Mouse (Mus musculus): ENCODE results near the gene Fuom. TPM values are rescaled to one million over a fixed set of nuclear protein-coding genes. Genes with fewer than 3 reads are reported as not detected.

Fuom gene
- polyA plus RNA-seq, 1 experiment from 2014 or later, result 8.0 TPM

GRCm38 (mm10) chr7:140101498-140101897, 743 bp downstream of the Fuom start:
- WGBS (ENCODE audit: insufficient replicate concordance), result 80% methylated on average over 10 of the region's 10 CpGs
- ATAC-seq (ENCODE audit: insufficient read depth), result no peak
- no peaks in the 10 kb centered on the region for H3K9me3 ChIP-seq (replicated peaks)
- H3K4me2 ChIP-seq, result peak overlapping the region; percentile 72
- peak overlapping the region; percentile 46 for H3K4me3 ChIP-seq (replicated peaks)
- H3K27ac ChIP-seq (replicated peaks), result no peak overlapping the region
- peak overlapping the region; percentile 4; the same call in 1 of the 2 replicates for H3K9ac ChIP-seq
- no peaks in the 10 kb centered on the region for H3K27me3 ChIP-seq
- H3K36me3 ChIP-seq (replicated peaks), result peaks cover 9% of the 10 kb centered on the region
- H3K4me1 ChIP-seq (replicated peaks), result peaks cover 18% of the 10 kb centered on the region

- H3K4me2 ChIP-seq, result no peak overlapping the region
- H3K27me3 ChIP-seq, result no peaks in the 10 kb centered on the region
- no peaks in the 10 kb centered on the region for H3K9me3 ChIP-seq (replicated peaks)
- no peak overlapping the region for H3K27ac ChIP-seq (replicated peaks)
- no peak overlapping the region for H3K4me3 ChIP-seq (replicated peaks)
- no peaks in the 10 kb centered on the region for H3K36me3 ChIP-seq (replicated peaks)
- WGBS (ENCODE audit: insufficient replicate concordance), result 43% methylated on average over 1 of the region's 1 CpGs
- H3K9ac ChIP-seq, result no peak overlapping the region
- peaks cover 18% of the 10 kb centered on the region for H3K4me1 ChIP-seq (replicated peaks)
- no peak for ATAC-seq (ENCODE audit: insufficient read depth)
These were observed 3.8 kb downstream of the Fuom start for GRCm38 (mm10) chr7:140098466-140098865.

GRCm38 (mm10) chr7:140096055-140096454, 6.2 kb downstream of the Fuom start:
- H3K9me3 ChIP-seq (replicated peaks), result no peaks in the 10 kb centered on the region
- no peak overlapping the region for H3K4me3 ChIP-seq (replicated peaks)
- no peak for ATAC-seq (ENCODE audit: insufficient read depth)
- no peaks in the 10 kb centered on the region for H3K36me3 ChIP-seq (replicated peaks)
- no peak overlapping the region for H3K4me2 ChIP-seq
- no peaks in the 10 kb centered on the region for H3K27me3 ChIP-seq
- H3K9ac ChIP-seq, result no peak overlapping the region
- no peak overlapping the region for H3K27ac ChIP-seq (replicated peaks)
- 0 out of 2 replicates have a peak, but pooled peaks cover under 1% of the 10 kb centered on the region for H3K4me1 ChIP-seq (replicated peaks)

GRCm38 (mm10) chr7:140095556-140095955, 6.7 kb downstream of the Fuom start:
- Histone ChIP-seq H3K27ac (replicated peaks) (no peak overlapping the region), H3K4me1 (replicated peaks) (no peaks in the 10 kb centered on the region), H3K9ac (no peak overlapping the region), H3K9me3 (replicated peaks) (no peaks in the 10 kb centered on the region), H3K4me2 (no peak overlapping the region), H3K36me3 (replicated peaks) (no peaks in the 10 kb centered on the region), H3K27me3 (no peaks in the 10 kb centered on the region), H3K4me3 (replicated peaks) (no peak overlapping the region)
- ATAC-seq (ENCODE audit: insufficient read depth), result no peak
- 47% methylated on average over 1 of the region's 1 CpGs for WGBS (ENCODE audit: insufficient replicate concordance)

GRCm38 (mm10) chr7:140094954-140095353, 7.3 kb downstream of the Fuom start:
- H3K4me1 ChIP-seq (replicated peaks), result no peaks in the 10 kb centered on the region
- H3K9ac ChIP-seq, result no peak overlapping the region
- no peaks in the 10 kb centered on the region for H3K9me3 ChIP-seq (replicated peaks)
- WGBS (ENCODE audit: insufficient replicate concordance), result 56% methylated on average over 5 of the region's 5 CpGs
- H3K36me3 ChIP-seq (replicated peaks), result no peaks in the 10 kb centered on the region
- H3K27me3 ChIP-seq, result no peaks in the 10 kb centered on the region
- H3K27ac ChIP-seq (replicated peaks), result no peak overlapping the region
- no peak overlapping the region for H3K4me3 ChIP-seq (replicated peaks)
- no peak for ATAC-seq (ENCODE audit: insufficient read depth)
- H3K4me2 ChIP-seq, result no peak overlapping the region

- Histone ChIP-seq H3K9ac (no peak within 1 kb of the TSS), H3K27me3 (no peaks in the 10 kb centered on the region), H3K4me1 (replicated peaks) (no peaks in the 10 kb centered on the region), H3K36me3 (replicated peaks) (no peaks in the 10 kb centered on the region), H3K9me3 (replicated peaks) (no peaks in the 10 kb centered on the region), H3K27ac (replicated peaks) (no peak within 1 kb of the TSS), H3K4me2 (no peak within 1 kb of the TSS), H3K4me3 (replicated peaks) (no peak within 1 kb of the TSS)
- WGBS (ENCODE audit: insufficient replicate concordance), result 58% methylated on average over 5 of the region's 5 CpGs
- ATAC-seq (ENCODE audit: insufficient read depth), result no peak
These were observed 9.2 kb downstream of the Fuom start, which contains the start of gene Prap1 for GRCm38 (mm10) chr7:140092924-140093528. Gene Prap1, plus strand, starts transcription at chr7:140093395.

GRCm38 (mm10) chr7:140090601-140091000, 11.6 kb downstream of the Fuom start:
- Histone ChIP-seq H3K9ac (no peak overlapping the region), H3K4me2 (no peak overlapping the region), H3K4me1 (replicated peaks) (no peaks in the 10 kb centered on the region), H3K36me3 (replicated peaks) (no peaks in the 10 kb centered on the region), H3K9me3 (replicated peaks) (no peaks in the 10 kb centered on the region), H3K4me3 (replicated peaks) (no peak overlapping the region), H3K27ac (replicated peaks) (no peak overlapping the region), H3K27me3 (no peaks in the 10 kb centered on the region)
- ATAC-seq (ENCODE audit: insufficient read depth), result no peak
- 74% methylated on average over 10 of the region's 10 CpGs for WGBS (ENCODE audit: insufficient replicate concordance)

- Histone ChIP-seq H3K4me3 (replicated peaks) (no peak within 1 kb of the TSS), H3K9ac (no peak within 1 kb of the TSS), H3K4me2 (no peak within 1 kb of the TSS), H3K4me1 (replicated peaks) (no peaks in the 10 kb centered on the region), H3K9me3 (replicated peaks) (no peaks in the 10 kb centered on the region), H3K27ac (replicated peaks) (no peak within 1 kb of the TSS), H3K36me3 (replicated peaks) (no peaks in the 10 kb centered on the region), H3K27me3 (peaks cover 48% of the 10 kb centered on the region)
- ATAC-seq (ENCODE audit: insufficient read depth), result no peak
- 5% methylated on average over 18 of the region's 18 CpGs for WGBS (ENCODE audit: insufficient replicate concordance)
These were observed 20.0 kb downstream of the Fuom start, which contains the start of gene Caly for GRCm38 (mm10) chr7:140082242-140082678. Gene Caly, minus strand, starts transcription at chr7:140082548.

- Histone ChIP-seq H3K27ac (replicated peaks) (no peak overlapping the region), H3K9me3 (replicated peaks) (no peaks in the 10 kb centered on the region), H3K9ac (no peak overlapping the region), H3K27me3 (peaks cover 48% of the 10 kb centered on the region), H3K4me3 (replicated peaks) (no peak overlapping the region), H3K4me2 (no peak overlapping the region), H3K36me3 (replicated peaks) (no peaks in the 10 kb centered on the region), H3K4me1 (replicated peaks) (no peaks in the 10 kb centered on the region)
- WGBS (ENCODE audit: insufficient replicate concordance), result 21% methylated on average over 20 of the region's 20 CpGs
- ATAC-seq (ENCODE audit: insufficient read depth), result no peak
These were observed 20.6 kb downstream of the Fuom start for GRCm38 (mm10) chr7:140081408-140082241.

GRCm38 (mm10) chr7:140080503-140081156, 21.6 kb downstream of the Fuom start:
- Histone ChIP-seq H3K9ac (no peak overlapping the region), H3K9me3 (replicated peaks) (no peaks in the 10 kb centered on the region)
- WGBS (ENCODE audit: insufficient replicate concordance), result 6% methylated on average over 24 of the region's 24 CpGs

GRCm38 (mm10) chr7:140078711-140079110, 23.5 kb downstream of the Fuom start:
- Histone ChIP-seq H3K4me2 (no peak overlapping the region), H3K9ac (no peak overlapping the region), H3K27me3 (peaks cover 46% of the 10 kb centered on the region), H3K27ac (replicated peaks) (no peak overlapping the region), H3K36me3 (replicated peaks) (no peaks in the 10 kb centered on the region), H3K9me3 (replicated peaks) (no peaks in the 10 kb centered on the region), H3K4me3 (replicated peaks) (no peak overlapping the region), H3K4me1 (replicated peaks) (no peaks in the 10 kb centered on the region)
- WGBS (ENCODE audit: insufficient replicate concordance), result 5% methylated on average over 5 of the region's 5 CpGs
- ATAC-seq (ENCODE audit: insufficient read depth), result no peak

More at GRCm38 (mm10) chr7:140080503-140081156, 21.6 kb downstream of the Fuom start:
- no peak for ATAC-seq (ENCODE audit: insufficient read depth)
- no peak overlapping the region for H3K4me3 ChIP-seq (replicated peaks)
- no peaks in the 10 kb centered on the region for H3K36me3 ChIP-seq (replicated peaks)
- no peak overlapping the region for H3K4me2 ChIP-seq
- H3K4me1 ChIP-seq (replicated peaks), result no peaks in the 10 kb centered on the region
- peaks cover 48% of the 10 kb centered on the region for H3K27me3 ChIP-seq
- H3K27ac ChIP-seq (replicated peaks), result no peak overlapping the region

All from liver, embryonic 15.5 days (tissue).